Mouse (Mus musculus) heart, postnatal 36 days (tissue): Measurements from ENCODE around the gene Cd34. TPM values are rescaled to one million over a fixed set of nuclear protein-coding genes. Genes with fewer than 3 reads are reported as not detected.

Source experiments
- DNase-seq, 2 experiments: peaks; one replicate each; pipeline ENCODE4 v3.0.0; 2021 to 2022
- intact Hi-C: fragments of 180-260 bp; cut with DNase I; formaldehyde crosslinking; loops from one replicate; pipeline ENCODE4 v1.15.1; 2025
- total RNA-seq, 2 experiments: library from RNA; stranded (reverse); gene quantifications; 2 replicates each; pipeline ENCODE4 v1.2.3; 2021

Cd34 gene
- total RNA-seq, 2 experiments from 2014 or later, result 102 to 112 TPM

- peak; percentile 72 to 77 for DNase-seq
- intact Hi-C loops, result loop anchor here (1.0 to 5.0 kb wide), 3 partner anchors 83 to 200 kb away; no protein-coding TSS in a partner anchor
Observed at GRCm38 (mm10) chr1:194962181-194962580, 23.6 kb downstream of the Cd34 start.

GRCm38 (mm10) chr1:194962712-194963111, 24.1 kb downstream of the Cd34 start:
- intact Hi-C loops, result loop anchor here (1.0 to 5.0 kb wide), 3 partner anchors 84 to 200 kb away; no protein-coding TSS in a partner anchor
- DNase-seq, result no peak

- intact Hi-C loops, result no loop called here
- DNase-seq, result no peak
Observed at GRCm38 (mm10) chr1:194971980-194972379, 33.4 kb downstream of the Cd34 start.

- intact Hi-C loops, result loop anchor here (1.0 to 5.0 kb wide), 4 partner anchors 42 to 155 kb away; partner anchors contain the start of gene Cr1l
Observed at GRCm38 (mm10) chr1:194976164-194976516, 37.5 kb downstream of the Cd34 start.

GRCm38 (mm10) chr1:194976517-194977370, 38.1 kb downstream of the Cd34 start:
- DNase-seq, result peak; percentile 81 to 83
- intact Hi-C loops, result loop anchor here (1.0 to 5.0 kb wide), 4 partner anchors 42 to 154 kb away; partner anchors contain the start of gene Cr1l

More at GRCm38 (mm10) chr1:194976164-194976516, 37.5 kb downstream of the Cd34 start:
- DNase-seq, result peak; percentile 97 to 98

GRCm38 (mm10) chr1:194977371-194977761, 38.7 kb downstream of the Cd34 start:
- intact Hi-C loops, result loop anchor here (2.0 to 5.0 kb wide), 2 partner anchors 130 to 153 kb away; partner anchors contain the start of gene Cr1l
- peak; percentile 31 to 53 for DNase-seq

GRCm38 (mm10) chr1:194977946-194978720, 39.5 kb downstream of the Cd34 start:
- intact Hi-C loops, result loop anchor here (2.0 to 5.0 kb wide), 2 partner anchors 129 to 153 kb away; partner anchors contain the start of gene Cr1l
- DNase-seq, result no peak

- no peak for DNase-seq
- intact Hi-C loops, result no loop called here
Observed at GRCm38 (mm10) chr1:194980826-194981435, 42.3 kb downstream of the Cd34 start.

- DNase-seq, result no peak
- intact Hi-C loops, result no loop called here
Observed at GRCm38 (mm10) chr1:194982931-194983690, 44.5 kb downstream of the Cd34 start.

GRCm38 (mm10) chr1:194984914-194985313, 46.3 kb downstream of the Cd34 start:
- intact Hi-C loops, result no loop called here
- no peak for DNase-seq

- intact Hi-C loops, result no loop called here
- DNase-seq, result no peak
Observed at GRCm38 (mm10) chr1:194985442-194986210, 47.0 kb downstream of the Cd34 start.

GRCm38 (mm10) chr1:194989024-194989423, 50.4 kb downstream of the Cd34 start:
- no peak for DNase-seq
- intact Hi-C loops, result no loop called here

GRCm38 (mm10) chr1:194990976-194991375, 52.4 kb downstream of the Cd34 start:
- intact Hi-C loops, result no loop called here
- DNase-seq, result no peak

GRCm38 (mm10) chr1:194991654-194992053, 53.0 kb downstream of the Cd34 start:
- DNase-seq, result no peak
- intact Hi-C loops, result no loop called here

GRCm38 (mm10) chr1:194992589-194993317, 54.1 kb downstream of the Cd34 start:
- no peak for DNase-seq

GRCm38 (mm10) chr1:194993409-194993988, 54.9 kb downstream of the Cd34 start:
- intact Hi-C loops, result no loop called here
- DNase-seq, result no peak

More at GRCm38 (mm10) chr1:194992589-194993317, 54.1 kb downstream of the Cd34 start:
- intact Hi-C loops, result no loop called here

GRCm38 (mm10) chr1:194994262-194994661, 55.6 kb downstream of the Cd34 start:
- intact Hi-C loops, result no loop called here
- DNase-seq, result no peak

- peak in 1 of 2 experiments; percentile 43 for DNase-seq
- intact Hi-C loops, result no loop called here
Observed at GRCm38 (mm10) chr1:194995196-194995595, 56.6 kb downstream of the Cd34 start.
